Mouse (Mus musculus): ENCODE measurements around the gene Caps2. TPM values are rescaled to one million over a fixed set of nuclear protein-coding genes. Genes with fewer than 3 reads are reported as not detected.
"Not testable (repeated sequence)": the region's sequence is repeated elsewhere in the genome, so short reads cannot be mapped to it uniquely, and the experiment has no call there.

Caps2 gene
- polyA plus RNA-seq (2012): not detected in 2 replicates

DNA sequence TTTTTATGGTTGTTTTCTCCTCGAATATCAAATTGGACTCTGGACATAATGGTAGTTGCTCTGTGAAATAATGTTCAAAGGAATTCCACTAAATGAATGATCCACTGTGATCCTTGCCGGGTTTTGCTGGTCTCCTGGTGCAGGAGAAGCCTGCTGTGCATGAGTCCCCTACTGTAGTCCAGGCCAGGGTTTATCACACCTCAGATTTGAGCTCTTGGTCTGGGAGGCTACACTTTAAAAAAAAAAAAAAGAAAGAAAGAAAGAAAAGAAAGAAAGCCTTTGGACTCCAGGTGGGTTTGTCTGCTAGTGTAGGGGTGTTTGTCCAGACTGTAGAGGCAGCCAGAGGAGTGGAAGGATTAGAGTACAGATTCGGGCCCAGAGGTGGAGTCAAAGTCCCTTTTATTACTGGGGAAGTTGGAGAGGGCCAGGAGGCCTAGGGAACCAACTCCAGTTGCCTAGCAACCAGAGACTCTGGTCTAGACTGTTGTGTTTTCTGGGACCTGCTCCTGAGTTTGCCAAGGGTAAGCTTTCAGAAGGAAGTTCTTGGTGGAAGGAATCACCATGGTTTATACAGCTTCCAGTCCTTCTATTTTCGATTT is at the start of gene Caps2:
Gene Caps2 (plus strand): TSS at position 454 of the 599 bp plus-strand sequence.
- no peaks in the 10 kb centered on the region for H3K4me1 ChIP-seq (ENCODE audit: control insufficient read depth)
- H3K4me3 ChIP-seq (replicated peaks): no peak within 1 kb of the TSS
- no peaks in the 10 kb centered on the region for H3K36me3 ChIP-seq (ENCODE audit: control insufficient read depth)
- no peak for TF ChIP-seq GATA1 (IDR thresholded peaks at IDR 0.05; ENCODE audit: low read length)
- TF ChIP-seq TAL1 (IDR thresholded peaks at IDR 0.05; ENCODE audit: low read length): no peak
- H3K27me3 ChIP-seq (ENCODE audit: control insufficient read depth): no peaks in the 10 kb centered on the region
- no peaks in the 10 kb centered on the region for H3K9me3 ChIP-seq (ENCODE audit: control insufficient read depth, low read length)

DNA sequence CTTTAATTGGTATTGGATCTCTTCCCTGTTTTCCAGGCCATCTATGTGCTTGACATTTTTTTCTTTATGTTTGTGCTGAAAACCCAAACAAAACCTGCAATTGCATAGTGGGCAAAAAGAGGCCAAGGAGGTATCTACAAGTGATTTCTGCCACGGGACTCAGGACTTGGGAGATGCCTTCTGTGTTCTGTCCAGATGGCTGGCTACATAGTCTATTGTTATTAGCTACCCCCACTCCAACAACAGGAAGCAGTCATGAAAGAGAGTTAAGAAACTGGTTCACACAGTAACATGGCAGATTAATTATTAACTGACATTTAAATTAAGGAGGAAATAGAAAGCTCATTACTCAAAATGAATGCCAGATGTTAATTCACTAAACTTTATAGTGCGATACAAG is 38.3 kb upstream of the Caps2 start:
- H3K4me1 ChIP-seq (ENCODE audit: control insufficient read depth); H3K4me3 ChIP-seq (replicated peaks); H3K36me3 ChIP-seq (ENCODE audit: control insufficient read depth); H3K27me3 ChIP-seq (ENCODE audit: control insufficient read depth); H3K9me3 ChIP-seq (ENCODE audit: control insufficient read depth, low read length): not testable (repeated sequence)

DNA sequence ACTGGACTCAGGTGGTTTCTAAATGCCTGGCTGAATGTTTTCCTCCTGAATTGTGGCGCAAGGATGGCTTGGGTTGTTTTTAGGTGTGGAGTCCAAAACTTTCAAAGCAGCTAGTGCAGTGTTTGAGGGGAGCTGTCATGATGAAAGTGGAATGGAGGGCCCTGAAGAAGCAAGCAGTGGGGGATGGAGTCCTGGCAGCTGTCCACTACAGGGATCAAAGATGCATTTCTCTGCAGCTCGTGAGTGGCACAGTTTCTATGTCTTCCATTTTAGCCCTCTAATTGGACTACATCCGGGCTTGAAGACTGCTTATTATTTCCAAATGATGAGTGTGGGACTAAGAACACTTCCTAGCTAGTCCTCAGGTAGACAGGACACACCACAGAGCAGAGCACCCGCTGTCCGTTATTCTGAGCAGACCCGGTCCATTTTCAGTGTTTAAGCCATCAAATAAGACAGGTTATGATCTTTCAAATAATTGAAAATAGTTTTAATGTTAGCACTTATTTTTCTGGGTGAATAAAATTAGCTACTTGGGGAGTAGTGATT is 35.7 kb upstream of the Caps2 start:
- H3K27me3 ChIP-seq (ENCODE audit: control insufficient read depth); H3K4me3 ChIP-seq (replicated peaks); H3K4me1 ChIP-seq (ENCODE audit: control insufficient read depth); H3K36me3 ChIP-seq (ENCODE audit: control insufficient read depth); H3K9me3 ChIP-seq (ENCODE audit: control insufficient read depth, low read length): not testable (repeated sequence)

DNA sequence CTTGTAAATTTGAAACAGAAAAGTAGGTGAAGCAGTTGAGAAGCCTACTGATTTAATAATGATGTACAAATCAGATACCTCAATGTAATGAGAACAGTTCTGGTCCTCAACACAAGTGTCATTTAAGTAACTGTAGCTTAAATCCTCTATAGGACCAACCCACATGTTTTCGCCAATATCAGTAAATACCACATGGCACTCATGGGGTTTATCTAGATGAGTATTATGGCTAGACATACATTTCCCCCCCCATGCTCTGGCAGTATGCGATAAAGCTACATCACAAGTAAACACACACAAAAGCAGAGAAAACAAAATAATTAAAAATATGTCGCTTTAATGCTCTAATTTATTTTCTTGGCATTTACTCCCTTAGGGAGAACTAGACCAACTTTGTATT is 31.2 kb upstream of the Caps2 start:
- Histone ChIP-seq H3K4me1 (ENCODE audit: control insufficient read depth) (no peaks in the 10 kb centered on the region), H3K27me3 (ENCODE audit: control insufficient read depth) (no peaks in the 10 kb centered on the region)
- no peak for TF ChIP-seq TAL1 (IDR thresholded peaks at IDR 0.05; ENCODE audit: low read length)

DNA sequence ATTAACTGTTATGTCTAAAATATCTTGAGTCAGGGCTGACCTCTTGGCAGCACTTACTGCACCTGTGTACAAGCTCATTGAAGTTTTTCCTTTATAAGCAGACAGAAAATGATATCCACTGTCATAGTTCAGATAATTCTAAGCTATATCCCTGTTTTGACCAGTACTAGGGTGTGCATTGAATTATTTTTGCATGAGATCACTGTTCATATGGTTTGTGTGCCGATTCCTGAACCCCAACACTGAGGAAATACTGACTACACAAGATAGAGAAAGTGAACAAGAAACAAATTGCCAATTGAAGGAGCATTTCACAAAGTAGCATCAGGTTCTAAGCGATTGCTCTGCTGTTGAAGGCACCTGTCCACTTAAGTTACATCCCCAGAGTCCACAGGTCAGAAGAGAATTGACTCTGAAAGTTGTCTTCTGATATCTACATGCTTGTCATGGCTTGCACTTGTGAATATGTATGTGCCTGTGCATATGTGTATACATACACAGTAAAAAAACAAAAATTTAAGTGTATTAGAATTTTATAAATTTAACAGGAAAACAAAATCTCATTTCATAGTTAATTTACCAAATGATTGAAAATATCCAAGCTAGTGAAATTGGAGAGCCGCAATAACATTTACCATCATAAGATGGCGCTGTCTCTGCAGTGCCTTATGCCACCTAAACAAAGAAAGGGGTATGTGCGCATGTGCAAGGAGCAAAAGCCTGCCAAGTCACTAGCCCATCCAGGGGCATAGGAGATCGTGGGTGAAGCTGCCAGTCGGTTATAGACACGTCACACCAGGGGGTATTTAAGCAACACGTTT is 25.2 kb upstream of the Caps2 start:
- H3K4me1 ChIP-seq (ENCODE audit: control insufficient read depth): no peaks in the 10 kb centered on the region
- H3K4me3 ChIP-seq (replicated peaks): no peak overlapping the region
- no peaks in the 10 kb centered on the region for H3K9me3 ChIP-seq (ENCODE audit: control insufficient read depth, low read length)
- H3K36me3 ChIP-seq (ENCODE audit: control insufficient read depth): no peaks in the 10 kb centered on the region
- no peaks in the 10 kb centered on the region for H3K27me3 ChIP-seq (ENCODE audit: control insufficient read depth)
- TF ChIP-seq GATA1 (IDR thresholded peaks at IDR 0.05; ENCODE audit: low read length) (no peak), TAL1 (IDR thresholded peaks at IDR 0.05; ENCODE audit: low read length) (no peak)

More for the DNA sequence above, 31.2 kb upstream of the Caps2 start:
- H3K9me3 ChIP-seq (ENCODE audit: control insufficient read depth, low read length): no peaks in the 10 kb centered on the region
- no peak overlapping the region for H3K4me3 ChIP-seq (replicated peaks)
- no peaks in the 10 kb centered on the region for H3K36me3 ChIP-seq (ENCODE audit: control insufficient read depth)

DNA sequence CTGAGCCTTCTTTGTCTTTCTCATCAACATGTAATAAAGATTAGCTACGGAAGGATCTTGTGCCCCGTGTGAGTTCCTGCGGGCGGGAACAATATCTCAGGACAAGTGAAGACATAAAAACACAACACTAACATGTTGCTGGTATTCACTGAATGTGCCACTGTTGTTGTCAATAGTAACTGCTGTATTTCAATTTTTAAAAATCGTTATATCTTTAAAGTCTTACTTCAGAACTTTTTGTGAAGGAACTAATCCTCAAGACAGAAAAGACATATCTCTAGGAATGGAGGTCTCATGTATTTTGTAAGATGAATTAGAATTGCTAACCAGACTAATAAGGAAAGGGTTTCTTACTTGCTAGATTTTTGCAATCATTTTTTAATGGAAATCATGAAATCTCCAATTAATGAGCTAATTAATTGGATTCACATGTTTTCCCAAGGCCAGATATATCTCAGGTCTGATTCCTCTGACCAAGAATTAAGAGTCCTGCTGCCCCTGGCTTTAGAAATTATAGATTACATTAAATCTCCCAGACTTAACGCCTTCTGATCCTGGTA is 24.5 kb upstream of the Caps2 start:
- Histone ChIP-seq H3K36me3 (ENCODE audit: control insufficient read depth) (no peaks in the 10 kb centered on the region), H3K4me1 (ENCODE audit: control insufficient read depth) (no peaks in the 10 kb centered on the region), H3K9me3 (ENCODE audit: control insufficient read depth, low read length) (no peaks in the 10 kb centered on the region), H3K4me3 (replicated peaks) (no peak overlapping the region), H3K27me3 (ENCODE audit: control insufficient read depth) (no peaks in the 10 kb centered on the region)
- TF ChIP-seq TAL1 (IDR thresholded peaks at IDR 0.05; ENCODE audit: low read length): no peak
- TF ChIP-seq GATA1 (IDR thresholded peaks at IDR 0.05; ENCODE audit: low read length): no peak

DNA sequence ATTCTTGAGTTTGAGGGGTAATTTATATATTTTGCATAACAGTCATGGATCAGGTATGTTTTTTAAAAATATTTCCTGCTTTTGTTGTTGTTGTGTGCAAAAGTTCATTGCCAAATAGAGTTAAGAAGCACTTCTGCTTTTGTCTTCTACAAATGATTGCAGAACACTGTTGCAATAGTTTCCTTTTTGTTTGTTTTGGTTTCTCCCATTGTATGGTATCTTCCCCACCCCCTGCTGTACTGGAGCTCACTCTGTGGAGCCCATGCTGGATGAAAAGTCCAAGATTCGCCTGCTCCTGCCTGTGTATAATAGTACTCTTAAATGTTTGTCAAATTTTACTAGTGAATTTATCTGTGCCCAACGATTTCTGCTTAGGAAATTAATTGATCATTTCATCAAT is 23.6 kb upstream of the Caps2 start:
- no peaks in the 10 kb centered on the region for H3K4me1 ChIP-seq (ENCODE audit: control insufficient read depth)
- H3K36me3 ChIP-seq (ENCODE audit: control insufficient read depth): no peaks in the 10 kb centered on the region
- no peaks in the 10 kb centered on the region for H3K9me3 ChIP-seq (ENCODE audit: control insufficient read depth, low read length)
- no peak for TF ChIP-seq TAL1 (IDR thresholded peaks at IDR 0.05; ENCODE audit: low read length)
- TF ChIP-seq GATA1 (IDR thresholded peaks at IDR 0.05; ENCODE audit: low read length): no peak
- H3K4me3 ChIP-seq (replicated peaks): no peak overlapping the region
- no peaks in the 10 kb centered on the region for H3K27me3 ChIP-seq (ENCODE audit: control insufficient read depth)

DNA sequence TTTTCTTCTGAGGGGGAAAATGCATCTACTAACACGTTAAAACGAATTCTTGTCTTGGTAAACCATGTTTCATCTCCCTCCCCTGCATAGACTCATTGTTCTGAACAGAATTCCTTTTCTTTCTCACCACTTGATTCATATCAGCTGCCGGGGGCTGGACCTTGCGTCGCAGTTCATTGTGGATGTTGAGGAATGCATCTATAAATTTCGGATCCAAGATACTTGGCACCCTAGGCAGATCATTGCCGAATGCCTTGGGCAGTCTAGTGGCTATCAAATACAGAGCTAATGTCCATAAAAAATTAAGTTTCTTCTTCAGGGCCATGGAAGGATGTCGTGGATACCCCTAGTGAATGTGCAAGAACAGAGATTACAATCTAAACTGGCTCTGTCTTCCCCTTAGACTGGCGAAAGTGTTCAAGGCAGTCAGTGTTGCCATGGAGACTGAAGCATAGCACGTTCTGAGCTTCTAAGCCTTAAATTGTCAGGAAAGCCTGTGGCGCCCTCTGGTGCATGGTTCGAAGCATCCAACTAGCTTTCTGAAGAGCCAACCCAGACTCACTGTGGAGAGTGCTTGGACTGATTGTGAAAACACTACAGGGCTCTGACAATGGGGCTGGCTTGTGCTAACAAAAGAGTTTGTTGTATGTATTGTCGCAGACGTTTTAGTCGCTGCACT is 3.4 kb upstream of the Caps2 start, which contains the start of gene Glipr1l3:
Gene Glipr1l3 (minus strand): TSS at position 446 of the 679 bp plus-strand sequence.
- not testable (repeated sequence) for H3K36me3 ChIP-seq (ENCODE audit: control insufficient read depth); H3K27me3 ChIP-seq (ENCODE audit: control insufficient read depth); H3K4me3 ChIP-seq (replicated peaks); H3K9me3 ChIP-seq (ENCODE audit: control insufficient read depth, low read length); H3K4me1 ChIP-seq (ENCODE audit: control insufficient read depth)

DNA sequence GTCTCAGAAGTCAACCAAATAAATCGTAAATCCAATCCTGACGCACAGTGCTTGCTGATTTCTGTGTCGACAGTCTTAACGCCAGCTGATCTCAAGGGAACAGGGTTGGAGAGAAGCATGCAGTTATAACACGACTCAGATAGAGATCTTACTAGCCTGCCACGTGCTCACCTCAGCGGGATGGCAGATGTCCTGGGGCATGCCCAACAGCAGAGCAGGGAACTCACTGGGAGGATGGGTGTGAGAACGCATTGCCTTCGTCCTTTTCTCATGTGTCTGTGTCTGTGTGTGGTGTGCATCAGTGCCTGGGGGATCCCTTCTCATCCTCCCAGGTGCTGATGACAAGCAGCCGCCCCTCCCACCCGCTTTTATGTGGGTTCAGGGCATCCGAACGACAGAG is 13.6 kb downstream of the Caps2 start:
- not testable (repeated sequence) for H3K27me3 ChIP-seq (ENCODE audit: control insufficient read depth); H3K9me3 ChIP-seq (ENCODE audit: control insufficient read depth, low read length); H3K4me3 ChIP-seq (replicated peaks); H3K4me1 ChIP-seq (ENCODE audit: control insufficient read depth); H3K36me3 ChIP-seq (ENCODE audit: control insufficient read depth)

DNA sequence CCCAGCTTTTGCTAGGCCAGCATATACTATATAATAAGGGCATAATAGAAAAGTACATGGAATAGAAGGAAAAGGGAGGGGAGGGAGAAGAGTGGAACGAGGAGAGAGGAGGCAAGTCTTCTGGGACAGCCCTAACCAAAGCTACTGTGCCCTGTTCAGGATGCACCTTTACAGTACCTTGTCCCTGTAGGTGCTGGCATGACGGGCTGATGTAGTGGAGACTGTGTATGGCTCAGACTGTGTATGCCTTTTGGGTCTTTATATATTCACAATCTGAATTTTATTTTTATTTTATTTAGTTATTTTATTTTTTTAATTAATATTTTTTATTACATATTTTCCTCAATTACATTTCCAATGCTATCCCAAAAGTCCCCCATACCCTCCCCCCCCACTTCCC is 30.5 kb downstream of the Caps2 start:
- not testable (repeated sequence) for H3K27me3 ChIP-seq (ENCODE audit: control insufficient read depth); H3K4me1 ChIP-seq (ENCODE audit: control insufficient read depth); H3K4me3 ChIP-seq (replicated peaks); H3K36me3 ChIP-seq (ENCODE audit: control insufficient read depth); H3K9me3 ChIP-seq (ENCODE audit: control insufficient read depth, low read length)
